Mouse (Mus musculus): ENCODE measurements around the gene Rgs9.

- TF ChIP-seq CTCF (IDR thresholded peaks at IDR 0.05; ENCODE audit: low read depth) (no peak), EP300 (optimal IDR thresholded peaks at IDR 0.05) (no peak)
Observed at GRCm38 (mm10) chr11:109269662-109270341, 28.1 kb downstream of the Rgs9 start.
